Mouse (Mus musculus) G1E-ER4 (cell line): ENCODE data around the gene Fbxo41. TPM values are rescaled to one million over a fixed set of nuclear protein-coding genes. Genes with fewer than 3 reads are reported as not detected.
A peak's percentile ranks its signal among the peaks of the same experiment; 100 is the strongest.

Source experiments
- GATA1 ChIP-seq: IDR thresholded peaks from one replicate; pipeline ENCODE4 v1.8.0; 2012; ENCODE audit warnings: low read length, inconsistent platforms
- polyA plus RNA-seq: library from polyadenylated mRNA; stranded (reverse); fragments of >175 nt; gene quantifications from 2 replicates; pipeline ENCODE4 v1.2.3, GENCODE M21; 2012

The Fbxo41 gene
- polyA plus RNA-seq, result not detected in 2 replicates

DNA sequence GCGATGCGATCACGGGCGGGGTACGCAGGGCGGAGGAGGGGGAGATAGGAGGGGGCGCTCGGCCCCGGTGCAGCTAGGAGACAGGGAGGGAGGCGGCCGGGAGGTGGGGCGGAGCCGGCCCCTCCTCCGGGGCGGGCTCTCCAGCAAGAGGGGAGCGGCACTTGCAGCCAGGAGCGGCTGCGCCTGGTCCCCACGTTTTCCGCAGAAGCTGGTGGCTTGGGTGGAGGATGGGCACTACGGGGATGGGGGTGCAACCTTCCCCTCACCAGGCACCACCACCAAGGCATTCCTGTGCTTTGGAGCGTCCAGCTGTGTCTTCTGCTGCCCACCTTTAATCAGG lies at the start of gene Fbxo41:
TSS of gene Fbxo41 (minus strand) at position 84 of the 340 bp plus-strand sequence.
- no peak for TF ChIP-seq GATA1

GRCm38 (mm10) chr6:85547642-85548041 lies 44.8 kb upstream of the Fbxo41 start:
- TF ChIP-seq GATA1, result no peak

GRCm38 (mm10) chr6:85544251-85544881 lies 41.6 kb upstream of the Fbxo41 start:
- TF ChIP-seq GATA1, result no peak

- TF ChIP-seq GATA1, result no peak
These were observed 40.8 kb upstream of the Fbxo41 start for GRCm38 (mm10) chr6:85543351-85544175.

GRCm38 (mm10) chr6:85522825-85523224 lies 20.0 kb upstream of the Fbxo41 start:
- TF ChIP-seq GATA1, result no peak

GRCm38 (mm10) chr6:85522026-85522425 lies 19.2 kb upstream of the Fbxo41 start:
- TF ChIP-seq GATA1, result no peak

- TF ChIP-seq GATA1, result no peak
These were observed 15.4 kb upstream of the Fbxo41 start for GRCm38 (mm10) chr6:85518091-85518693.

DNA sequence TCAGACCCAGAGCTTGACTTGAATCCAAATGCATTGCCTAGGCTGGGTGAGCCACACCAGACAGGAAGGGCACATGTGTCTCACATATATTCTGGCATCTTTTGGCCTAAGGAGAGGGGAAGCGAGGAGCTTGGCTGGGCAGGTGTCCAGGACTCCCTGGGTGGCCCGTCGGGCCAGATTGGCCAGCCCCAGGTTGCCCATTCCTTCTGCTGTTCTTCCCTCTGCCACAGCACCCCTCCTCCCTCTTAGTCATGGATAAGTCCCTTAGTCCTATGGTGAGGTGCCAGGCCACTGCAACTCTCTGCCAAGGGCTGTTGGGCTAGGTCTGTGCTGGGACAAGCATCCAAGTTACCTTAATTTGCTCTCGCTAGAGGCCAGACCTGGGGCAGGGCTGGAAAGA lies 13.1 kb upstream of the Fbxo41 start:
- TF ChIP-seq GATA1, result no peak

- TF ChIP-seq GATA1, result no peak
These were observed 10.7 kb upstream of the Fbxo41 start, which contains the start of gene Egr4 for GRCm38 (mm10) chr6:85513531-85513910. Gene Egr4 (minus strand): TSS chr6:85513589.

DNA sequence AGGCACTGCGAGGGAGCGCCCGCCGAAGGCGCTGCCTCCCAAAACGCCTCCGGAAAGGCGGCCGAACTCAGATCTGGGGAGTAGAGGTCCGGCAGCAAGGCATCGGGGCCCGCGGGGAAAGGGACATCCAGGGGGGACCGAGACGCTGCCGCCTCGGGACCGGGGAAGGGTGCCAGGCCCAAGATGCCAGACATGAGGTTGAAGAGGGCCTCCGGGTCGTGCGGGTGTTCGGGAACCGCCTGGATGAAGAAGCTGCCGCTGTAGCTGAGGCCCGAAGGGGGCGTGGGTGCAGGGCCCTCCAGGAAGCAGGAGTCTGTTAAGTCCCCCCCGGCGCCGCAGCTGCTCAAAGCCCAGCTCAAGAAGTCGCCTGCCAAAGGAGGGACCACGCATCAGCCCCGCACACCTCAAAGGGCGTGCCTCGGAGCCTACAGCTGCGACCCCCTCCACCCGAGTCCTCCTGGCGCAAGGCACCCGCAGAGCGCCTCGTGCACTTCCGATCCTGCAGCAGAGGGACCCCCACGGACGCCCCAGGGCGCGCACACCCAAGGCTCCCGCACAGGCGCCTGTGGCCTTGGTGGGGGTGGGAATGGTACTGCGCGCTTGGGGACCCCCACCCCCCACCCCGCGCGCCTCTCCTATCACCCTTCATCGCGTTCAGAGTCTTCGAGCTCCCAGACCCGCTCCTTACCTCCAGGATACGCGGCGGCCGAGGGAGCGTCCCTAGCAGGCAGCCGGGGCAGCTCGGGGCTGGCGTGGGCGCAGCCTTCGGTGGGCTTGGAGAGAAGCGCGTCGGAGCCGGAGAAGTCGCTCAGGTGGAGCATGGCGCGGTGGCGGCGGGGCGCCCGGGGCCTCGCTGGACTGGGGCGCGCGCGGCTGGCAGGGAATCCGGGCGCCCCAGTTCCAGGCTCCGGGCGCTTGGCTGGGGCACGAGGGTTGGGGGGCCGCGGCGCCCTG lies 10.1 kb upstream of the Fbxo41 start:
- no peak for TF ChIP-seq GATA1

DNA sequence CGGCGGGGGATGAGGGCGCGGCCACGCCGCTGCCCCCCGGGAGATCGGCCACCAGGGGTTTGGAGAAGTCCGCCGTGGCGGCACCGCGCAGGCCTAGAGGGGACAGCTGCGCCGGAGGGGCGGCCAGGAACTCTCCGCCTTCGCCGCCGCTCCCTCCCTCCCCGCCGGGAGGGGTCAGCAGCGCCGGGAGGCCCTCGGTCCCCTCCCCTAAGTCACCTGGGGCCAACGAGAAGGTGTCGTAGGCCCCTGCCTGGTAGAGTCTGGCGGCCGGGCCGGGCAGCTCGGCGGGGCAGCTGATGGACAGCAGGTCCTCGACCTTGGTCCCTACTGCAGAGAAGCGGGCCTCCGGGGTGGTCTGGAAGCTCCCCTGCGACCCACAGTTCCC lies 9.3 kb upstream of the Fbxo41 start:
- TF ChIP-seq GATA1, result no peak

- TF ChIP-seq GATA1, result no peak
These were observed 8.7 kb upstream of the Fbxo41 start for GRCm38 (mm10) chr6:85511286-85512055.

GRCm38 (mm10) chr6:85510476-85510875 lies 7.7 kb upstream of the Fbxo41 start:
- TF ChIP-seq GATA1, result no peak

GRCm38 (mm10) chr6:85508602-85509001 lies 5.8 kb upstream of the Fbxo41 start:
- no peak for TF ChIP-seq GATA1

DNA sequence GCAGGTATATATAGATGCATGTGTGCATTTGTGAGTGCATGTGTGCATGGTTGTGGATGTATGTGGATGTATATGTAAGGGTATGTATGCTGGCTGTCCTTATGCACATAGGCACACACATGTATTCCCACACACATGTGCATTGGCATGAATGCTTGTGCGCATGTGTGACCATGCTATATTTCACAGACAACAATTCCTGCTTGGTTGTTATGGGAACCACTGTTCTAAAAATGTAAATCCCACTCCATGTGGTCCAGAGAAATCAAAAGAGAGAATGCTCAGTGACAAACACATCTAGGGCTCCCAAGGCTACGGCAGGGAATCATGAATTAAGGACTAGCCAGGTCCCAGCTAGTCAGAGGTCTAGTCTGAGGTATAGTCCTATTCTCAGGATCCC lies 2.1 kb upstream of the Fbxo41 start:
- peak; percentile 6 for TF ChIP-seq GATA1
